Mouse (Mus musculus): ENCODE data around the gene Pomc.

- TF ChIP-seq CTCF (IDR thresholded peaks at IDR 0.05; ENCODE audit: low read depth): no peak
- TF ChIP-seq EP300 (IDR thresholded peaks at IDR 0.05; ENCODE audit: low read depth): no peak
Observed at GRCm38 (mm10) chr12:3996749-3997148, 42.0 kb downstream of the Pomc start.
